Mouse (Mus musculus): Measurements from ENCODE around the gene Cryga. TPM values are rescaled to one million over a fixed set of nuclear protein-coding genes. Genes with fewer than 3 reads are reported as not detected.

The Cryga gene
- polyA plus RNA-seq, 1 experiment from 2014 or later: not detected

- H3K27ac ChIP-seq (ENCODE audit: low read length): no peak overlapping the region
- H3K27me3 ChIP-seq (ENCODE audit: control insufficient read depth, insufficient read depth, low read depth, low read length): no peaks in the 10 kb centered on the region
- no peaks in the 10 kb centered on the region for H3K9me3 ChIP-seq (replicated peaks; ENCODE audit: control insufficient read depth, low read length)
- no peak overlapping the region for H3K4me2 ChIP-seq (ENCODE audit: low read depth, low read length)
- no peak for ATAC-seq (ENCODE audit: low read depth)
- WGBS (ENCODE audit: insufficient replicate concordance): 56% methylated on average over 3 of the region's 3 CpGs
- H3K4me1 ChIP-seq (ENCODE audit: control insufficient read depth, low read depth, low read length): no peaks in the 10 kb centered on the region
- no peak overlapping the region for H3K4me3 ChIP-seq (ENCODE audit: low read depth, low read length)
- no peaks in the 10 kb centered on the region for H3K36me3 ChIP-seq (ENCODE audit: control insufficient read depth, insufficient read depth)
- H3K9ac ChIP-seq (ENCODE audit: low read depth, low read length): no peak overlapping the region
Observed at GRCm38 (mm10) chr1:65129634-65130180, 26.5 kb upstream of the Cryga start.

GRCm38 (mm10) chr1:65122574-65123372 lies 19.6 kb upstream of the Cryga start, which contains the start of gene D630023F18Rik:
TSS of gene D630023F18Rik (minus strand) at chr1:65123214.
- Histone ChIP-seq H3K4me1 (ENCODE audit: control insufficient read depth, low read depth, low read length) (no peaks in the 10 kb centered on the region), H3K9me3 (replicated peaks; ENCODE audit: control insufficient read depth, low read length) (no peaks in the 10 kb centered on the region), H3K27me3 (ENCODE audit: control insufficient read depth, insufficient read depth, low read depth, low read length) (no peaks in the 10 kb centered on the region), H3K4me3 (ENCODE audit: low read depth, low read length) (no peak within 1 kb of the TSS), H3K9ac (ENCODE audit: low read depth, low read length) (no peak within 1 kb of the TSS), H3K36me3 (ENCODE audit: control insufficient read depth, insufficient read depth) (no peaks in the 10 kb centered on the region), H3K27ac (ENCODE audit: low read length) (no peak within 1 kb of the TSS), H3K4me2 (ENCODE audit: low read depth, low read length) (no peak within 1 kb of the TSS)
- ATAC-seq (ENCODE audit: low read depth): no peak
- 26% methylated on average over 9 of the region's 9 CpGs for WGBS (ENCODE audit: insufficient replicate concordance)

GRCm38 (mm10) chr1:65119438-65119837 lies 16.3 kb upstream of the Cryga start, which contains the start of gene Gm28845:
TSS of gene Gm28845 (minus strand) at chr1:65119558.
- Histone ChIP-seq H3K27me3 (ENCODE audit: control insufficient read depth, insufficient read depth, low read depth, low read length) (no peaks in the 10 kb centered on the region), H3K4me1 (ENCODE audit: control insufficient read depth, low read depth, low read length) (no peaks in the 10 kb centered on the region), H3K4me2 (ENCODE audit: low read depth, low read length) (no peak within 1 kb of the TSS), H3K4me3 (ENCODE audit: low read depth, low read length) (no peak within 1 kb of the TSS), H3K9ac (ENCODE audit: low read depth, low read length) (no peak within 1 kb of the TSS), H3K27ac (ENCODE audit: low read length) (no peak within 1 kb of the TSS), H3K9me3 (replicated peaks; ENCODE audit: control insufficient read depth, low read length) (no peaks in the 10 kb centered on the region), H3K36me3 (ENCODE audit: control insufficient read depth, insufficient read depth) (no peaks in the 10 kb centered on the region)
- ATAC-seq (ENCODE audit: low read depth): no peak
- 56% methylated on average over 1 of the region's 1 CpGs for WGBS (ENCODE audit: insufficient replicate concordance)

GRCm38 (mm10) chr1:65118150-65118913 lies 15.2 kb upstream of the Cryga start:
- WGBS (ENCODE audit: insufficient replicate concordance): 50% methylated on average over 8 of the region's 8 CpGs
- no peak overlapping the region for H3K4me2 ChIP-seq (ENCODE audit: low read depth, low read length)
- H3K36me3 ChIP-seq (ENCODE audit: control insufficient read depth, insufficient read depth): no peaks in the 10 kb centered on the region
- H3K9me3 ChIP-seq (replicated peaks; ENCODE audit: control insufficient read depth, low read length): no peaks in the 10 kb centered on the region
- no peak overlapping the region for H3K9ac ChIP-seq (ENCODE audit: low read depth, low read length)
- ATAC-seq (ENCODE audit: low read depth): no peak
- H3K4me1 ChIP-seq (ENCODE audit: control insufficient read depth, low read depth, low read length): no peaks in the 10 kb centered on the region
- H3K4me3 ChIP-seq (ENCODE audit: low read depth, low read length): no peak overlapping the region
- H3K27ac ChIP-seq (ENCODE audit: low read length): no peak overlapping the region
- H3K27me3 ChIP-seq (ENCODE audit: control insufficient read depth, insufficient read depth, low read depth, low read length): no peaks in the 10 kb centered on the region

GRCm38 (mm10) chr1:65113536-65114172 lies 10.5 kb upstream of the Cryga start:
- Histone ChIP-seq H3K27me3 (ENCODE audit: control insufficient read depth, insufficient read depth, low read depth, low read length) (no peaks in the 10 kb centered on the region), H3K4me1 (ENCODE audit: control insufficient read depth, low read depth, low read length) (no peaks in the 10 kb centered on the region; the same call in 1 of the 2 replicates), H3K4me3 (ENCODE audit: low read depth, low read length) (no peak overlapping the region), H3K27ac (ENCODE audit: low read length) (no peak overlapping the region), H3K4me2 (ENCODE audit: low read depth, low read length) (peak overlapping the region; percentile 19; the same call in 1 of the 2 replicates), H3K9me3 (replicated peaks; ENCODE audit: control insufficient read depth, low read length) (no peaks in the 10 kb centered on the region), H3K36me3 (ENCODE audit: control insufficient read depth, insufficient read depth) (no peaks in the 10 kb centered on the region), H3K9ac (ENCODE audit: low read depth, low read length) (no peak overlapping the region)
- ATAC-seq (ENCODE audit: low read depth): peak; percentile 53; the same call in 1 of the 2 replicates
- WGBS (ENCODE audit: insufficient replicate concordance): 53% methylated on average over 5 of the region's 5 CpGs

- H3K27me3 ChIP-seq (ENCODE audit: control insufficient read depth, insufficient read depth, low read depth, low read length): no peaks in the 10 kb centered on the region
- H3K4me3 ChIP-seq (ENCODE audit: low read depth, low read length): peak overlapping the region; percentile 8; the same call in 1 of the 2 replicates
- H3K9me3 ChIP-seq (replicated peaks; ENCODE audit: control insufficient read depth, low read length): no peaks in the 10 kb centered on the region
- peak overlapping the region; percentile 65 for H3K27ac ChIP-seq (ENCODE audit: low read length)
- no peak overlapping the region for H3K9ac ChIP-seq (ENCODE audit: low read depth, low read length)
- H3K4me2 ChIP-seq (ENCODE audit: low read depth, low read length): peak overlapping the region; percentile 55
- 40% methylated on average over 14 of the region's 14 CpGs for WGBS (ENCODE audit: insufficient replicate concordance)
- no peaks in the 10 kb centered on the region for H3K36me3 ChIP-seq (ENCODE audit: control insufficient read depth, insufficient read depth)
- peak; percentile 60 for ATAC-seq (ENCODE audit: low read depth)
- H3K4me1 ChIP-seq (ENCODE audit: control insufficient read depth, low read depth, low read length): no peaks in the 10 kb centered on the region; the same call in 1 of the 2 replicates
Observed at GRCm38 (mm10) chr1:65112807-65113196, 9.6 kb upstream of the Cryga start.

- Histone ChIP-seq H3K4me3 (ENCODE audit: low read depth, low read length) (peak overlapping the region; percentile 8; the same call in 1 of the 2 replicates), H3K4me1 (ENCODE audit: control insufficient read depth, low read depth, low read length) (no peaks in the 10 kb centered on the region; the same call in 1 of the 2 replicates), H3K9me3 (replicated peaks; ENCODE audit: control insufficient read depth, low read length) (no peaks in the 10 kb centered on the region), H3K27ac (ENCODE audit: low read length) (peak overlapping the region; percentile 65), H3K36me3 (ENCODE audit: control insufficient read depth, insufficient read depth) (no peaks in the 10 kb centered on the region), H3K9ac (ENCODE audit: low read depth, low read length) (no peak overlapping the region), H3K4me2 (ENCODE audit: low read depth, low read length) (peak overlapping the region; percentile 55), H3K27me3 (ENCODE audit: control insufficient read depth, insufficient read depth, low read depth, low read length) (no peaks in the 10 kb centered on the region)
- WGBS (ENCODE audit: insufficient replicate concordance): 9% methylated on average over 8 of the region's 8 CpGs
- peak; percentile 43 for ATAC-seq (ENCODE audit: low read depth)
Observed at GRCm38 (mm10) chr1:65112031-65112806, 9.0 kb upstream of the Cryga start.
